Comparison of ENCODE assay signal across 8 mouse cellular contexts in the genomic region with DNA sequence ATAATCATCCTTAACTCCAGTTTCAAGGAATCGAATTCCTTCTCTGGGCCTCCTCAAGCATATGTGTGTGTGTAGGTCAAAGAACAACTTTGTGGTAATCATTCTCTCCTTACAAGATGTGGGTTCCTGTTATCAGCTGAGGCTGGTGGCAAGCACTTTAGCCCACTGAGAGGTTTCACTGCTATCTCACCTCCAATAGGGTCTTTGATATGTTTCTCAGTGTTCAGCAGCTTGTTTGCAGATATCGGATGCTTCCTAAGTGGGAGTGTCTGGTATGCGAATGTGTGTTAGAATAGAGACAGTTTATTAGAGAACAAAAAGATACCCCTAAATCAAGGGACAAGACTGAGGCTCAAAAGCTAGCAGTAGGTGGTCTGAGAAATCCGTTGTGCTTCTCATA. TPM values are rescaled to one million over a fixed set of nuclear protein-coding genes. Genes with fewer than 3 reads are reported as not detected.
DNase-seq lines count a peak whose midpoint lies in the region; ATAC-seq and TF ChIP-seq lines count a peak whose summit lies in the region.

No protein-coding gene starts in this region.

- H3K79me2 ChIP-seq in heart, adult 2 months (replicated peaks; ENCODE audit: control insufficient read depth, insufficient read depth, low read length) = 0 out of 2 replicates have a peak, but pooled peaks cover 1% of the 10 kb centered on the region

- 28% methylated on average over 4 of the region's 4 CpGs for WGBS in heart, adult 2 months
- 11% methylated on average over 4 of the region's 4 CpGs for WGBS in liver, embryonic 15.5 days (ENCODE audit: insufficient replicate concordance)

- peak overlapping the region; percentile 82 for H3K9ac ChIP-seq in heart, adult 2 months (ENCODE audit: low read depth, low read length)
- peak overlapping the region; percentile 61 for H3K9ac ChIP-seq in liver, embryonic 15.5 days

- peak overlapping the region; percentile 89 for H3K4me3 ChIP-seq in heart, adult 2 months
- H3K4me3 ChIP-seq in testis, adult 2 months (ENCODE audit: control insufficient read depth, low read depth, low read length) = peak overlapping the region; percentile 77
- H3K4me3 ChIP-seq in liver, embryonic 15.5 days (replicated peaks) = peak overlapping the region; percentile 67

- peak; percentile 35 for ATAC-seq in liver, embryonic 15.5 days (ENCODE audit: insufficient read depth)
- ATAC-seq in inflammation-experienced regulatory T-cells, adult 6 months = no peak

- TF ChIP-seq EP300 in heart, adult 2 months (IDR thresholded peaks at IDR 0.05; ENCODE audit: insufficient read depth, low read depth, low read length) = no peak

- intact Hi-C loops in heart, adult 2 months (cut with DNase I) = loop anchor here (2.0 kb wide), 1 partner anchor 37 kb away; no protein-coding TSS in a partner anchor
- intact Hi-C loops in heart, postnatal 10 days (cut with DNase I) = loop anchor here (2.0 kb wide), 1 partner anchor 37 kb away; no protein-coding TSS in a partner anchor

- no peaks in the 10 kb centered on the region for H3K9me3 ChIP-seq in liver, embryonic 15.5 days (replicated peaks)

- H3K27ac ChIP-seq in heart, adult 2 months = peak overlapping the region; percentile 70
- no peak overlapping the region for H3K27ac ChIP-seq in testis, adult 2 months (ENCODE audit: control insufficient read depth, insufficient read depth, low read depth, low read length)
- peak overlapping the region; percentile 41 for H3K27ac ChIP-seq in liver, embryonic 15.5 days (replicated peaks)

- 0 out of 2 replicates have a peak, but pooled peaks cover 2% of the 10 kb centered on the region for H3K36me3 ChIP-seq in heart, adult 2 months (ENCODE audit: control insufficient read depth, insufficient read depth, low read length)
- no peaks in the 10 kb centered on the region for H3K36me3 ChIP-seq in testis, adult 2 months (ENCODE audit: control insufficient read depth, insufficient read depth, low read length)
- peaks cover 5% of the 10 kb centered on the region; the same call in 1 of the 2 replicates for H3K36me3 ChIP-seq in liver, embryonic 15.5 days (replicated peaks)

- H3K27me3 ChIP-seq in heart, adult 2 months (ENCODE audit: control insufficient read depth, insufficient read depth, low read length) = no peaks in the 10 kb centered on the region
- H3K27me3 ChIP-seq in testis, adult 2 months (ENCODE audit: control insufficient read depth, insufficient read depth, low read length) = no peaks in the 10 kb centered on the region
- H3K27me3 ChIP-seq in liver, embryonic 15.5 days = no peaks in the 10 kb centered on the region

- no peak for TF ChIP-seq CTCF in heart, adult 2 months (IDR thresholded peaks at IDR 0.05)
- no peak for TF ChIP-seq CTCF in testis, adult 2 months (IDR thresholded peaks at IDR 0.05; ENCODE audit: control insufficient read depth, insufficient read depth, insufficient replicate concordance, low read depth, low read length)

- TF ChIP-seq POLR2A in heart, adult 2 months (IDR thresholded peaks at IDR 0.05; ENCODE audit: insufficient read depth, low read depth, low read length) = no peak
- TF ChIP-seq POLR2A in testis, adult 2 months (IDR thresholded peaks at IDR 0.05; ENCODE audit: control insufficient read depth, low read depth, low read length) = no peak

- H3K4me1 ChIP-seq in heart, adult 2 months (ENCODE audit: control insufficient read depth, insufficient read depth, low read length) = peaks cover 9% of the 10 kb centered on the region
- H3K4me1 ChIP-seq in testis, adult 2 months (ENCODE audit: control insufficient read depth, insufficient read depth, low read length) = peaks cover 11% of the 10 kb centered on the region
- H3K4me1 ChIP-seq in liver, embryonic 15.5 days (replicated peaks) = peaks cover 41% of the 10 kb centered on the region

- no peak for DNase-seq in heart, adult 2 months
- no peak for DNase-seq in heart, postnatal 10 days
- no peak for DNase-seq in testis, postnatal 10 days (ENCODE audit: low spot score)
- DNase-seq in urinary bladder, postnatal 36 days (ENCODE audit: low spot score in 2 of 2) = no peak
- no peak for DNase-seq in cerebellum, postnatal 14 days

- peak overlapping the region; percentile 72 for H3K4me2 ChIP-seq in liver, embryonic 15.5 days

RNA-seq across cellular contexts. Expression of a gene that starts 0.5 kb away (rescaled TPM):
- 10 to 100 TPM; 18.7 to 20.4 TPM for total RNA-seq in heart, adult 2 months (2021)
- 12.3 and 15.3 TPM in 2 replicates for polyA plus RNA-seq in heart, adult 2 months (2012; rRNA removed)
- 10 to 100 TPM; 19.6 to 22.7 TPM for total RNA-seq in heart, postnatal 10 days (2021)
- polyA plus RNA-seq in testis, adult 2 months (2012; rRNA removed) = 6.7 and 8.2 TPM in 2 replicates
- polyA plus RNA-seq in liver, embryonic 15.5 days (2015; fragmentation: Nextera tagmentation; extraction: Ambion mirVana) = 1.8 and 2.2 TPM in 2 replicates
- 10 to 100 TPM; 21.3 to 30.9 (median 30.4) TPM for polyA plus RNA-seq in inflammation-experienced regulatory T-cells, adult 6 months (2017; shearing (Covaris generic))

RNA-seq across cellular contexts. Expression of a gene that starts 39.1 kb away (rescaled TPM):
- total RNA-seq in heart, adult 2 months (2021) = under 1 TPM; 0.57 TPM
- polyA plus RNA-seq in heart, adult 2 months (2012; rRNA removed) = 0.41 and 0.53 TPM in 2 replicates
- under 1 TPM; 0.27 to 0.29 TPM for total RNA-seq in heart, postnatal 10 days (2021)
- 0.13 and 0.46 TPM in 2 replicates for polyA plus RNA-seq in testis, adult 2 months (2012; rRNA removed)
- polyA plus RNA-seq in liver, embryonic 15.5 days (2015; fragmentation: Nextera tagmentation; extraction: Ambion mirVana) = 1.2 TPM in 2 replicates
- 10 to 100 TPM; 29.9 to 51.2 (median 36.9) TPM for polyA plus RNA-seq in inflammation-experienced regulatory T-cells, adult 6 months (2017; shearing (Covaris generic))

Comparison
In these comparisons a context has a peak if more than half of its experiments do, and no peak if none do; other contexts are left out.
1. RNA of a gene that starts 39.1 kb away (polyA plus RNA-seq): 29.9 to 51.2 TPM in inflammation-experienced regulatory T-cells, adult 6 months; 1.2 TPM in liver, embryonic 15.5 days, 0.41 to 0.53 TPM in heart, adult 2 months and 0.13 to 0.46 TPM in testis, adult 2 months; every median in the first group is over 10 times any median in the second.
2. Peak in every context shown above with its lines, with median percentiles within 50 percentile points of each other: H3K4me3 ChIP-seq.